Mouse (Mus musculus) CH12.LX (cell line): ENCODE data around the gene Fhit.

ENCODE experiments used
- CTCF ChIP-seq, 2 experiments: IDR thresholded peaks in 1 of 2; conservative IDR thresholded peaks in 1 of 2; 2 replicates each; pipeline ENCODE4 v1.5.1; 2011 to 2012; ENCODE audit warnings: low read depth in 2 of 2, low read length in 2 of 2, improper control_type of control experiment in 1 of 2, inconsistent platforms in 1 of 2, mild to moderate bottlenecking in 1 of 2, moderate library complexity in 1 of 2
- EP300 ChIP-seq: IDR thresholded peaks from 2 replicates; pipeline ENCODE4 v1.6.1; 2011; ENCODE audit warnings: low read length, improper control_type of control experiment
- MAX ChIP-seq: IDR thresholded peaks from 2 replicates; pipeline ENCODE4 v1.6.1; 2011; ENCODE audit warnings: low read length, improper control_type of control experiment

GRCm38 (mm10) chr14:10857606-10858005 lies 304.2 kb downstream of the Fhit start:
- TF ChIP-seq CTCF (conservative IDR thresholded peaks at IDR 0.05 in 1 of 2, IDR thresholded peaks at IDR 0.05 in 1 of 2; ENCODE audit: low read depth in 2 of 2, low read length in 2 of 2) (no peak), EP300 (no peak), MAX (no peak)
